Mouse (Mus musculus): ENCODE data around the gene Usmg5.
"Not testable (repeated sequence)": the region's sequence is repeated elsewhere in the genome, so short reads cannot be mapped to it uniquely, and the experiment has no call there.

Gene Usmg5

GRCm38 (mm10) chr19:47090550-47091156 is at the start of gene Usmg5, which contains the start of gene Pdcd11:
Usmg5 (minus strand) TSS chr19:47090647.
Pdcd11 (plus strand) TSS chr19:47090768.
- peak; percentile 98 for DNase-seq

- not testable (repeated sequence) for DNase-seq
These were observed 49.2 kb upstream of the Usmg5 start for GRCm38 (mm10) chr19:47139611-47140010.

- peak; percentile 64 for DNase-seq
These were observed 47.4 kb upstream of the Usmg5 start, which contains the start of gene Calhm2 for GRCm38 (mm10) chr19:47137771-47138421. Calhm2 (minus strand) TSS chr19:47138294.

GRCm38 (mm10) chr19:47137051-47137581 is 46.7 kb upstream of the Usmg5 start:
- DNase-seq = peak; percentile 80

- no peak for DNase-seq
These were observed 45.7 kb upstream of the Usmg5 start for GRCm38 (mm10) chr19:47136170-47136569.

- no peak for DNase-seq
These were observed 45.1 kb upstream of the Usmg5 start for GRCm38 (mm10) chr19:47135568-47135967.

GRCm38 (mm10) chr19:47133161-47133560 is 42.7 kb upstream of the Usmg5 start:
- DNase-seq = peak; percentile 46

- no peak for DNase-seq
These were observed 40.2 kb upstream of the Usmg5 start for GRCm38 (mm10) chr19:47130551-47131125.

- DNase-seq = no peak
These were observed 38.4 kb upstream of the Usmg5 start for GRCm38 (mm10) chr19:47128835-47129234.

- DNase-seq = no peak
These were observed 37.7 kb upstream of the Usmg5 start for GRCm38 (mm10) chr19:47128164-47128563.

GRCm38 (mm10) chr19:47122802-47123201 is 32.4 kb upstream of the Usmg5 start:
- DNase-seq = peak; percentile 61

GRCm38 (mm10) chr19:47121054-47121453 is 30.6 kb upstream of the Usmg5 start:
- peak; percentile 33 for DNase-seq

GRCm38 (mm10) chr19:47118634-47119033 is 28.2 kb upstream of the Usmg5 start:
- no peak for DNase-seq

GRCm38 (mm10) chr19:47104641-47105271 is 14.3 kb upstream of the Usmg5 start:
- DNase-seq = no peak

GRCm38 (mm10) chr19:47101080-47101479 is 10.6 kb upstream of the Usmg5 start:
- DNase-seq = no peak

- DNase-seq = peak; percentile 9
These were observed 525 bp downstream of the Usmg5 start for GRCm38 (mm10) chr19:47089718-47090525.

- no peak for DNase-seq
These were observed 2.2 kb downstream of the Usmg5 start for GRCm38 (mm10) chr19:47088226-47088625.

- peak; percentile 90 for DNase-seq
These were observed 22.4 kb downstream of the Usmg5 start for GRCm38 (mm10) chr19:47067924-47068611.

- peak; percentile 97 for DNase-seq
These were observed 23.2 kb downstream of the Usmg5 start, which contains the start of gene Taf5 for GRCm38 (mm10) chr19:47067096-47067882. Taf5 (plus strand) TSS chr19:47067746.

GRCm38 (mm10) chr19:47065860-47066259 is 24.6 kb downstream of the Usmg5 start:
- DNase-seq = no peak

GRCm38 (mm10) chr19:47057684-47058083 is 32.8 kb downstream of the Usmg5 start:
- no peak for DNase-seq

Data from lung, postnatal 36 days (tissue).